Mouse (Mus musculus) G1E (cell line): ENCODE measurements around the gene Megf8.

Source experiments
- CTCF ChIP-seq: IDR thresholded peaks from 2 replicates; pipeline ENCODE4 v1.5.1; 2012; ENCODE audit warnings: low read depth, low read length, inconsistent platforms, mixed read lengths
- TAL1 ChIP-seq: conservative IDR thresholded peaks from 2 replicates; pipeline ENCODE4 v1.6.1; 2012; ENCODE audit warnings: low read depth, low read length, inconsistent platforms, mixed read lengths

GRCm38 (mm10) chr7:25308702-25309318 lies 8.2 kb upstream of the Megf8 start:
- no peak for TF ChIP-seq TAL1
- TF ChIP-seq CTCF = no peak
